Mouse (Mus musculus) T-helper 2 cell (primary cell): ENCODE results near the gene Gm5861.
"Not testable (repeated sequence)": the region's sequence is repeated elsewhere in the genome, so short reads cannot be mapped to it uniquely, and the experiment has no call there.

Experiments
- in situ Hi-C: fragments of 300-600 bp; cut with MboI, MseI; formaldehyde crosslinking; loops from one replicate; pipeline ENCODE4 v1.15.1; 2025; ENCODE audit warnings: high pct_unique_total_duplicates

The Gm5861 gene

DNA sequence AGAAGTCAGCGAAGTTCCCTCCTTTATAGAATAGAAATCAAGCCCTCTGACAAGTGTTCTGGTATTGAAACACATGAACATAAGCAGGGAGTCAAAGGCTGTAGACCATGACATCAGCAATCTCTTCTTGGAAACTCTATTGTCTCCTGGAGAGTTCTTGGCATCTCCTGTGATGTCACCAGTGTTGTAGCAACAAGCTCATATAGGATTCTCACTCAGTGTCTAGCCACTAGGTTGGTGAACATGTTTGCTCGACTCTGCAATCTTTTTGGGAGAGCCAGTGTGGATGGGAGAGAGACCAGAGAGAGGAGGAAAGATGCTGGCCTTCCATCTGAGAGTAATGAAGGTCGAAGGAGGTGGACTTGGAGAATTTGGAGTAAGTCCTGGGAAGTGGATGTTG is at the start of gene Gm5861:
Gene Gm5861 (plus strand): TSS at position 301 of the 400 bp plus-strand sequence.
- in situ Hi-C loops = not testable (repeated sequence)

DNA sequence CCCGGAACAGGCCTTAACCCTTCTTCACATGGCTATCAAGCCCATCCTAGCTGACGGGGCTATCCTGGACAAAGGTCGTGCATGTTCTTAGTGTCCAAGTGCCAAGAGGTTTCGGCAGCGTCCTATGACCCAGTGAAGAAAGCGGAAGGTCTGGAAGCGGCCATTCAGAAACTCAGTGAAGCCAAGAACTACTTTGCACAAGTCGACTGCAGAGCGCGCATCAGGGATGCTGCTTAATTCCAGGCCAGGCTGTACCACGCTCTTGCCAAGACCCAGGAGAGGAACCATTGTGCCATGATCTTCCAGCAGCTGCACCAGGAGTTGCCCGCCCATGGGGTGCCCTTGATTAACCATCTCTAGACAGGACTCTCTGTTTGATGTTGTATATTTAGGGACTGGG is 44.8 kb upstream of the Gm5861 start:
- in situ Hi-C loops = not testable (repeated sequence)
